Mouse (Mus musculus): Measurements from ENCODE around the gene Stab1. TPM values are rescaled to one million over a fixed set of nuclear protein-coding genes. Genes with fewer than 3 reads are reported as not detected.

Stab1 gene
- total RNA-seq, 2 experiments from 2014 or later: 13.9 to 17.5 TPM

GRCm38 (mm10) chr14:31133023-31133665 lies 35.3 kb downstream of the Stab1 start:
- DNase-seq (ENCODE audit: extremely low spot score in 1 of 2, low spot score in 1 of 2): no peak

DNA sequence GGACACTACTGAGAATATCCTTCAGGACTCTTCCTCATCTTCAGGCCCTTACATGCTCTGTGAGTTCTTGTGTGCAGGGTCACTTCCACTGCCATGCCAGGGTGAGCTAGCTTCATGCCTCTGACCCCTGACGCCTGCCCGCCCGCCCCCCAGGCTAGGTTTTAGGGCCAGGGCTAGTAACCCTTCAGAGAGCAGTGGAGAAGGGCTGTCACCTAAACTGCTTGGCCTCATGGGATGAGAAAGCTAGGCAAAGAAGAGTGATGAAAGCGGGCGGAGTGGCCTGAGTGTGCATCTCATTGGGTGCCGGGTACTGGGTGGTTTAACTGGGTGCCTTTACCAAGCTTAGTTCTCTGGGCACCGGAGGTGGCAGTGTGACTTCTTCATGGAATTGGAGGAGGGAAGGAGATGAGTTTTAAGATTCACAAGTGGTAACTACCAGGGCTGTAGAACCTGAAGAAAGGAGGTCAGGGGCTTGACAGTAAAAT lies 35.9 kb downstream of the Stab1 start:
- no peak for DNase-seq (ENCODE audit: extremely low spot score in 1 of 2, low spot score in 1 of 2)

GRCm38 (mm10) chr14:31132031-31132430 lies 36.4 kb downstream of the Stab1 start:
- no peak for DNase-seq (ENCODE audit: extremely low spot score in 1 of 2, low spot score in 1 of 2)

DNA sequence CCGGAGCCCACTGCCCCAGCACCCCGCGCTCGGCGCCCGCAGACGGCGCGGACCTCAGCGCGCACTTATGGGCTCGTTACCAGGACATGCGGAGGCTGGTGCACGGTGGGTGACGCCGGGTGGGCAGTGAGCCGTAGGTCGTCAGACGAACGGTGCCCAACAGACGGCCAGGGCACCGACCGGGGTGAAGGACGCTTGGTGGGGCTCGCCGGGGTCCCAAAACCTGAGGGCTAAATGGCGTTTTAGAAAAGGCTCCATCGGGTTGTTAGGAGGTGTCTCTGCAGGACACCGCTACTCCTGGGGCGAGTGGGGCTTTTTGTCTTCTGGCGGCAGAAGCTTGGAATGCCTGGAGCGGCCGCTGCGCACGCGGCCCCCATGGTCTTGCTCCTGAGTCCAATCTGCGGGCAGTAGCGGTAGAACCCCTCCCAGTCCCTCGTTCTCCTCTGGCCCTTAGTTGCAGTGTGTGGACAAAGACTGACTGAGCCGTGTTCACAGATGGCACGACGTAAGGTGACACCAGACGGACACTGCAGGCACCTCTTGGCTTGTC lies 37.1 kb downstream of the Stab1 start:
- no peak for DNase-seq (ENCODE audit: extremely low spot score in 1 of 2, low spot score in 1 of 2)

GRCm38 (mm10) chr14:31130236-31131220 lies 37.9 kb downstream of the Stab1 start, which contains the start of gene Nt5dc2:
Nt5dc2 (plus strand) TSS chr14:31131053.
- peak; percentile 49 to 59 for DNase-seq (ENCODE audit: extremely low spot score in 1 of 2, low spot score in 1 of 2)

DNA sequence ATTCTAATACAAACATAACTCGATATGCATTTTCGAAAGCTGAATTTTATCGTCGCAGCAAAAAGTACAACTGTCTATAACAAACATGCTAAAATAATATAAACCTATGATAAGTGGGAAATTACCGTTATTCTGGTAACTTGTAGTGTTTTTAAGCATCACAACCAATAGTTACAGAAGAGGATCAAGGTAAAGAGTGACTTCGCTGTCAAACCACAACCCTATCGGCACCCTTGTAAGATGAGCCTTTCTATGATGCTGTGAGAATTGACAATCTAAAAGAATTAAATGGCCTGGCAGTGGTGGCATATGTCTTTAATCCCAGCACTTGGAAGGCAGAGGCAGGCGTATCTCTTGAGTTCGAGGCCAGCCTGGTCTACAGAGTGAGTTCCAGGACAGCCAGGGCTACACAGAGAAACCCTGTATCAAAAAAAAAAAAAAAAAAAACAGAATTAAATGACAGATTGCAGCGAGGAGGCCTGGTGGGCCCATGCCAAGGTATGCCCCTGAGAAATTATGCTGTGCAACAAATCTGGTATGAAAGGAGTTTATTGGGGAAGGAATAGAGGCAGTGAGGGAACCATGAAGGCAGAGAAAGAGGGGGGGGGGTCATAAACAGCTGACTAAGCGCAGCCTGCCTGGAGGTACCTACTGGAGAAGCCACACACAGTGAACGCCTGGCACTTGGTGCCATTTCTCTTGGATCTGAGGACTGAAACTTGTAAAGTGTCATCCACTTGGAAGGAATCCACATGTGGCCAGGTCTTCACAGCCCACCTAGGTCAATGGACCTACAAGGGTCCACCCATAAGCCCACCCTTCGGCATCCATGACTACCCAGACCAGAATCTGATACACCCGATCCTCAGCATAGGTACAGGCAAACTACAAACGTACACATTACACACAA lies 38.9 kb downstream of the Stab1 start:
- DNase-seq (ENCODE audit: extremely low spot score in 1 of 2, low spot score in 1 of 2): peak in 1 of 2 experiments; percentile 3

GRCm38 (mm10) chr14:31128826-31129219 lies 39.6 kb downstream of the Stab1 start, which contains the start of gene Smim4:
Smim4 (minus strand) TSS chr14:31128956.
- DNase-seq (ENCODE audit: extremely low spot score in 1 of 2, low spot score in 1 of 2): peak; percentile 79 to 84

- DNase-seq (ENCODE audit: extremely low spot score in 1 of 2, low spot score in 1 of 2): peak; percentile 9 to 19
These were observed 40.2 kb downstream of the Stab1 start for GRCm38 (mm10) chr14:31128101-31128825.

DNA sequence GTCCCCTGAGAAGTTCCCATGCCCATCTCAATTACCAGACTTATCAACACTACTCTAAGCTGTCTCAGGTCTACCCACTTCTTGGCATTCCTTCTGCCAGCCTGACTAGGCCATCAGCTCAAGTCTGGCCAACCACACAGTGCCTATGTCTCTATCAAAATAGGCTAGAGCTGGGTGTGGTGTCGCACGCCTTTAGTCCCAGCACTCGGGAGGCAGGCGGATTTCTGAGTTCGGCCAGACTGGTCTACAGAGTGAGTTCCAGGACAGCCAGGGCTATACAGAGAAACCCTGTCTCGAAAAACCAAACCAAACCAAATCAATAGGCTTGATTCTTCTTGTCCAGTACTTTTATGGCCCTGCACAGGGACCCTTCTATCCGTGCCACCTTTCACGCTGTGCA lies 41.6 kb downstream of the Stab1 start:
- peak in 1 of 2 experiments; percentile 0 for DNase-seq (ENCODE audit: extremely low spot score in 1 of 2, low spot score in 1 of 2)

DNA sequence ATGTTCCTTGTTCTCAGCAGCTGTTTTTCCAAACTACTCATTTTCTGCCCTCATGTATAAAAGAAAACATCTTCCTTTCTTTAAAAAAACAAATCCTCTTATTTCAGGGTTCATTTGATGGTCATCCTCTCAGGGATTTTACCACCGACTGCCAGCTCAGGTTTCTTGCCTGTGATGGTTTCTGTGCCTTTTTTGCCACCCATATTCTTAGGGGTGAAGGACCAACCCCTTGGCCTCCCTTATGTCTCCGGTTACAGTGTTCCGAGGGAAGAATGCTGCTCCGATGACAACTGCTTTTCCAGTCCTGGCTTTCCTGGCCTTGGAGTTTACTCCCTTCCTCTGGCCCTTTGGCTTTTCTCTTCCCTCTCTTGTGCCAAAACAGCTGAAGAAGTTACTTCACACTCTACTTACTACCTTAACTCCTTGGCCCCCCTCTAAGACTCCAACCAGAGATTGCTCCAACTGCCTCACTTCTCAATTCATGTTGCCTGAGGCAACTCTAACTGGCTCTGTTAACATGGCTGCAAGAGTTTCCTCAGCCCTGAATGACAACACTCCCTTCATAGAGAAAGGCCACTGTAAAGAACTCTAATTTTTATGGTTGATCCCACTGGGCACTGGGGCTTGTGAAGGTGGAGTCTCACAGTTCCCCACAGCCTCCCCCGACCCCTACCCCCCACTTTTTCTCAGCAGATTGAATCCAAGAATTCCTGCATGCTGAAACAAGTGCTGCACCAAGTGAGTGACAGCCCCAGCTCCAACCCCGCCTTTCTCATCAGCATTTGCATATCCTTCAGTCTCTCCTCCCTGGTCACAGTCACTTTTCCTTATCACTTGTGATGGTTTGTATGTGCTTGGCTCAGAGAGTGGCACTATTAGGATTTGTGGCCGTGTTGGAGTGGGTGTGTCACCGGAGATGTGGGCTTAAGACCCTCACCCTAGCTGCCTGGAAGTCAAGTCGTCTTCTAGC lies 43.0 kb downstream of the Stab1 start:
- DNase-seq (ENCODE audit: extremely low spot score in 1 of 2, low spot score in 1 of 2): no peak

- no peak for DNase-seq (ENCODE audit: extremely low spot score in 1 of 2, low spot score in 1 of 2)
These were observed 52.9 kb downstream of the Stab1 start for GRCm38 (mm10) chr14:31115522-31115921.

GRCm38 (mm10) chr14:31114011-31114410 lies 54.4 kb downstream of the Stab1 start:
- DNase-seq (ENCODE audit: extremely low spot score in 1 of 2, low spot score in 1 of 2): no peak

DNA sequence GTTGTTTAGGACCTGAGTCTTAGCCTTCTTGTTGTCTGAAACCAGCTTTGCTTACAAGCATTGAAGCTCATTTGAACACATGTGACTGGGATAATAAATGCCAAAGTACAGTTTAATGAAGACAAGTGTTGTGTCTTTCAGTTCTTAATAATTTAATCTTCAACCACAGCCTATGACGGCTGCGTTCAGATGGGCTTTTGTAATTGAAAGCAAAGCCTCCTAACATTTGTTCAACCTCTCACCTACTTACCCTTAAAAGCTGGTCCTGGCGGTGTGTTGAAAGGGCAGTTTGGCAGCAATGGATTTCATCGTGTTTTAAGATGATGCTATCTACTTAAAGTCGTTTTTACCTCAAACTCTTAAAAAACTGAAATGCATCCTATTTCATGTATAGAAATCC lies 56.3 kb downstream of the Stab1 start:
- DNase-seq (ENCODE audit: extremely low spot score in 1 of 2, low spot score in 1 of 2): no peak

DNA sequence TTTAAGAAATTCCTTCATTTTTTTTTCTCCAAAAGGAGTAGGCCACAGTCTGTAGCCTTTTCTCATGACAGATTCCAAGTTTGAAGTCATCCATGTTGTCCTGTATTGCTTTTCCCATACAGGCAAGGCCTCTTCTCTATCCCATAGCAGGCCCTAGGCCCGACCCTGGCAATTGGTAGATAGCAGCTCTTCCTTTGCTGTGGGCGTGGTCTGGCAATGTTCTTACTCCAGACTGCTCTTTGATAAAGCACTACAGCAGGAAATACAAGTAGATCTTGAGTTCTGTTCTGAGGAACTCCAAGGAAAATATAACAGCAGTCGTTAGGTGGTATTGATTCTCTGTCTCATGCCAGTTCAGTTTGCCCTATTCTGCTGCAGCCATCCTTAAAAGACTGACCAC lies 57.8 kb downstream of the Stab1 start:
- DNase-seq (ENCODE audit: extremely low spot score in 1 of 2, low spot score in 1 of 2): no peak

GRCm38 (mm10) chr14:31105156-31105555 lies 63.3 kb downstream of the Stab1 start:
- DNase-seq (ENCODE audit: extremely low spot score in 1 of 2, low spot score in 1 of 2): no peak

DNA sequence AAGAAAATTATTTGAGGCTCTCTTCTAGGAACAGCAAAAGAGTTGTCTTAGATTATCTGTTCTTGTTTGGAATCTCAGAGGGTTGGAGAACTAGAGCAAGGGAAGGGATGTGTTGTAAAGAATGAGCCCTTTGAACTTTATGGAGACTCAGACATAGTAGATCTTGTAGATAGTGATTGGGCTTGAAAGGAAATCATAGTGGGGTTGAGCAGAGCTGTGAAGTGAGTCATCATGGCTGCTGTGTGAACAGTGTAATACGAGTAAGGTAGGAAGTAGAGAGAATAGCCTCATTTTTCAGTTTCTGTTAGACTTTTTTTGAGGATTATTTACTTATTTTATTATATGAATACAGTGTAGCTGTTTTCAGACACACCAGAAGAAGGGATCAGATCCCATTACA lies 78.5 kb downstream of the Stab1 start:
- no peak for DNase-seq (ENCODE audit: extremely low spot score in 1 of 2, low spot score in 1 of 2)

All from layer of hippocampus, postnatal 25 days (tissue).